Mouse (Mus musculus): ENCODE measurements at regions not wholly inside any gene's neighbourhood (a gene's known extent, or its start where the extent isn't known, plus 50 kb on each side); places are given as distances from the start of the nearest gene placed in this dataset.

DNA sequence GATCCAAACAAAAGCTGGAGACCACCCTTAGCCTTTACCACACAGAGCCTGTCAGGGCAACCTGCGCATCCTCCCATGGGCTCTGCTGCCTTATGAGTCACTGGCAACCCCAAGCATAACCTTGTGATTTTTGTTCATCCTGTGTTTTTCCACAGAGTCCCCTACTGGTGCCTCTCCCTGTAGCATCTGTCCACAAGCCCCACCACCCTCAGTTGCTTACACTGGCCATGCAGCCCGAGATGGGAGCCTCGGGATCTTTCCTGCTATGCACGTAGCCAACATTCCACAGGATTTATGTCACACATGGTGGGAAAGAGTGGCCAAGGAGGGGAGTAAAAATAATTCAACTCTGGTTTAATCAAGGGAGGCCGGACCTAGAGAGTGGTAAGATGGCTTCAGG, 269.2 kb upstream of the Nfe2l3 start:
- DNase-seq (ENCODE audit: low spot score): no peak

- DNase-seq (ENCODE audit: low spot score): no peak
These were observed 268.6 kb upstream of the Nfe2l3 start for GRCm38 (mm10) chr6:51163882-51164281.

- DNase-seq (ENCODE audit: low spot score): no peak
These were observed 265.4 kb upstream of the Nfe2l3 start for GRCm38 (mm10) chr6:51167028-51167427.

- DNase-seq (ENCODE audit: low spot score): peak; percentile 70
These were observed 264.4 kb upstream of the Nfe2l3 start for GRCm38 (mm10) chr6:51168048-51168447.

- no peak for DNase-seq (ENCODE audit: low spot score)
These were observed 263.4 kb upstream of the Nfe2l3 start for GRCm38 (mm10) chr6:51168775-51169695.

GRCm38 (mm10) chr6:51169971-51170411, 262.5 kb upstream of the Nfe2l3 start:
- no peak for DNase-seq (ENCODE audit: low spot score)

- DNase-seq (ENCODE audit: low spot score): no peak
These were observed 262.1 kb upstream of the Nfe2l3 start for GRCm38 (mm10) chr6:51170414-51170813.

GRCm38 (mm10) chr6:51170871-51171270, 261.6 kb upstream of the Nfe2l3 start:
- DNase-seq (ENCODE audit: low spot score): no peak

- no peak for DNase-seq (ENCODE audit: low spot score)
These were observed 260.7 kb upstream of the Nfe2l3 start for GRCm38 (mm10) chr6:51171761-51172160.

- DNase-seq (ENCODE audit: low spot score): no peak
These were observed 260.1 kb upstream of the Nfe2l3 start for GRCm38 (mm10) chr6:51172331-51172791.

- DNase-seq (ENCODE audit: low spot score): peak; percentile 71
These were observed 259.4 kb upstream of the Nfe2l3 start for GRCm38 (mm10) chr6:51172856-51173619.

DNA sequence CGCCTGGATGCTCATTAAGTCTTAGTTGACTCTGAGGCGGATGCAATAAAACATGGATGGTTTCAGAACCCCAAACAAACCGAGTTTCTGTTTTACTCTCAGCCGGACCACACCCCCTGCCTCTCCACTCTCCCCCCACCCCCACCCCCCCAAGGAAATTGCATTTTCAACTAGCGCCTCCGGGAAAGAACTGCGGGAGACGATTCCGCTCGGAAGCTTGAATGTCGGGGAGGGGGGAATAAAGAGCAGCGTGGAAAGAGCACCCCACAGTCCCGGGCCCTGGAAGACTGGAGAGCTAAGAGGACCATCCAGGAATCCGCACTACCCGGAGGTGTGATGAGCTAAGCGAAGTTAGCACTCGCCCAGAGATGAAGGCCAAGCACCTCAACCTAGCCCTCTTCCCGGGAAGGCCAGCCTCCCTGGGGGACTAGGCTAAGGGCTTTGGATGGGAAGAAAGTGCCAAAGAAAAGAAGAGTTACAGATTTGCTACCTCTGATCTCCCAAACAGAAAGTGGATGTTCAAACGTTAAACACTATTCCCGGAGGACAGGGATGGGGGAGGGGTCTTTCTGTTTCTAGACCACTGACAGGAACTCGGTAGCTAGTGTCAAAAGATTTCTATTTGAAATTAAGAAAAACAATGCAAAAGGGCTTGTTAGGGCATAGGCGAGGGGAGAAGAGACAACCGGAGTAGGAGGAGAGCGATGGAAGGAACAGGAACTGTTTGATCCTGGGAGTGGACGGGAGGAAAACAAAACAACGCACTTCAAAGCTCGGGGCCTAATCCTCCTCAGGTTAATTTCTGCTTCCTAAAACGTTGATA, 258.6 kb upstream of the Nfe2l3 start:
- DNase-seq (ENCODE audit: low spot score): no peak

DNA sequence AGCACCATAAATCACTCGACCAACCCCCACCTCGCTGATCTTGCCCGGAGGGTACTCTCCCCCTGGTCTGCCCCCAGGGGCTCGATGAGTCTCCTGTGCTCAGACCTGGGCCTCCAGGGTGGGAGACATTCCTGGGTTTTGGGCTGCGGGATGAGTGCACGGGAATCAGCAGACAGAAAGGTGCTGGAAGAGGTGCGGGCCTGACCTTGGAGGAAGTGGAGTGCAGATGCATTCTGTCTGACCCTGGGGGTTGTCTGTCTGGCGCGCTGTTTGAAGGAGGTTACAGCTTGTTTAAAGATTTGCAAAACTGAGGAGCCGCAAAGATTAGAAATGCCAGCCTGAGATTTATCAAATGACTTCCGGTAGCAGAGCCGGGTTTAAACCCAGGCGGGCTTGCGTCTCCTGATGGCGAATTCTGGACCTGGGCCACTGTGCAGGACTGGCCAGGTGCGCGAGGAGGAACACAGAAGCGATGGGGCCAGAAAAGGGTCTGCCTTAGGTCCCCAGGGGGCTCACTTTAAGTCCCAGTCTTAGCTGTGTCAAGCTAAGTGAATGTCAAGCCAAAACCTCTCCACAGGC, 257.9 kb upstream of the Nfe2l3 start:
- DNase-seq (ENCODE audit: low spot score): no peak

- DNase-seq (ENCODE audit: low spot score): no peak
These were observed 256.6 kb upstream of the Nfe2l3 start for GRCm38 (mm10) chr6:51175616-51176590.

- DNase-seq (ENCODE audit: low spot score): no peak
These were observed 255.6 kb upstream of the Nfe2l3 start for GRCm38 (mm10) chr6:51176791-51177433.

DNA sequence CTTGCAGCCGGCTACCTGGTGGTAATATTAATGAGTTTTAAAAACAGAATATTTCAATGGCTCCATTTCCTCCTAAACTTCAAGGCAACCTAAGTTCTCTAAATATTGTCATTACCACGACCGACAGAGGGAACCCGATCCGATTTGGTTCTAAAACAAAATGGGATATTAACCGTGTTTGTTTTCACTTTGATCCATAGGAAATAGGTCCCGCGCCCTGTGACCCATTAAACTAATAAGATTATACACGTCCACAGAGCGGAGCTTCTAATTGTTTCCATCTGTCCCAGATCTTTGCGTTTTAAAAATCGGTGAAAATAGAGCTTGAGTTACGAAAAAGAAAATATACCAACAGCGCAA, 254.8 kb upstream of the Nfe2l3 start:
- no peak for DNase-seq (ENCODE audit: low spot score)

GRCm38 (mm10) chr6:51178061-51178791, 254.2 kb upstream of the Nfe2l3 start:
- peak; percentile 64 for DNase-seq (ENCODE audit: low spot score)

- DNase-seq (ENCODE audit: low spot score): no peak
These were observed 253.6 kb upstream of the Nfe2l3 start for GRCm38 (mm10) chr6:51178799-51179398.
